Mouse (Mus musculus): Measurements from ENCODE around the gene Sars. TPM values are rescaled to one million over a fixed set of nuclear protein-coding genes. Genes with fewer than 3 reads are reported as not detected.

Gene Sars
- polyA plus RNA-seq, 1 experiment from 2014 or later: 153 TPM

DNA sequence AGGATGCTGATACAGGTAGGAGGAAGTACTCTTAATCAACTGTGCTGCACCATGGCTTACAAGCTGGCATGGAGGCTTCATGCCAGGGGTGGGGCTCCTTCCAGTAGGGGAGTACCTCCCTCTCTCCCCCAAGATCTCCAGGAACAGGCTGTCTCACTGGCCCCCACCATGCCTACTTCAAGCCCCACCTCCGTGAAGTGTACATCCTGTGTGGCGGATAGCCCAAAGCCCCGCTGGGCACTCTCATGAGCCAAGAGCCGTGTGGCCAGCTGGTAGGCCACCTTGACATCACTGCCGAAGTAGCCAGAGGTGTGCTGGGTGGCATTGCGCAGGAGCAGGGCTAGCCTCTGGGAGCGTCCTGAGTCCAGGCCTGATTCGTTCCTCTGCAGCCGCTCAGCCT lies 46.7 kb downstream of the Sars start:
- 90% methylated on average over 9 of the region's 9 CpGs for WGBS
- Histone ChIP-seq H3K4me3 (ENCODE audit: low read depth, low read length) (no peak overlapping the region), H3K36me3 (replicated peaks; ENCODE audit: control insufficient read depth, insufficient read depth, low read depth, low read length) (no peaks in the 10 kb centered on the region; the same call in 1 of the 2 replicates), H3K27me3 (ENCODE audit: control insufficient read depth, insufficient read depth, low read length) (no peaks in the 10 kb centered on the region), H3K9me3 (replicated peaks; ENCODE audit: control insufficient read depth, low read length) (no peaks in the 10 kb centered on the region), H3K4me1 (ENCODE audit: control insufficient read depth, insufficient read depth, low read length) (no peaks in the 10 kb centered on the region), H3K9ac (replicated peaks; ENCODE audit: low read length) (no peak overlapping the region), H3K4me2 (ENCODE audit: low read depth, low read length) (no peak overlapping the region), H3K27ac (replicated peaks; ENCODE audit: low read depth, low read length) (no peak overlapping the region)
- DNase-seq (ENCODE audit: low spot score) (no peak), ATAC-seq (replicated peaks; ENCODE audit: insufficient number of reproducible peaks, low FRiP score, low TSS enrichment, low read depth) (no peak)

DNA sequence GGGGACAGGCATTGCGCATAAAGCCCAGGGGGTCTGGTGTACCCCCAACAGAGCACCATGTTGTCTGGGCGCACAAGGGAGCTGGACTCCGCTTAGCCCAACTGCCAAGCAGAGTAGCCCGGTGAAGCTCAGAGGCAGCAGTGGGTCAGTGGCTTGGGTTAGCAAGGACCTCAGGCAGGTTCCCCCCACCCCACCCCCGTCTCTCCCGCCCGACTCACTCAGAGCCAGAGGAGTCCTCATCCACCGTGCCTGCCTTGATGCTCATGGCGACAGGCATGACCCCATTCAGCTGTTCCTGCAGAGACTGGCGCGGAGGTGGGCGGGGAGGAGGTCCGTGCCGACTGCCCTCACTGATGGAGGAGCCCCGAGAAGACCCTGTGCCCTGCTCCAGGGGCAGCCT lies 52.2 kb downstream of the Sars start:
- H3K4me3 ChIP-seq (ENCODE audit: low read depth, low read length): no peak overlapping the region
- no peaks in the 10 kb centered on the region for H3K9me3 ChIP-seq (replicated peaks; ENCODE audit: control insufficient read depth, low read length)
- H3K9ac ChIP-seq (replicated peaks; ENCODE audit: low read length): peak overlapping the region; percentile 13; the same call in 1 of the 2 replicates
- ATAC-seq (replicated peaks; ENCODE audit: insufficient number of reproducible peaks, low FRiP score, low TSS enrichment, low read depth) (no peak), DNase-seq (ENCODE audit: low spot score) (no peak)
- no peaks in the 10 kb centered on the region for H3K27me3 ChIP-seq (ENCODE audit: control insufficient read depth, insufficient read depth, low read length)
- no peaks in the 10 kb centered on the region for H3K36me3 ChIP-seq (replicated peaks; ENCODE audit: control insufficient read depth, insufficient read depth, low read depth, low read length)
- WGBS: 45% methylated on average over 13 of the region's 15 CpGs
- H3K4me1 ChIP-seq (ENCODE audit: control insufficient read depth, insufficient read depth, low read length): no peaks in the 10 kb centered on the region; the same call in 1 of the 2 replicates
- H3K4me2 ChIP-seq (ENCODE audit: low read depth, low read length): no peak overlapping the region
- H3K27ac ChIP-seq (replicated peaks; ENCODE audit: low read depth, low read length): 0 out of 2 replicates have a peak overlapping the region, but pooled peaks have one; percentile 8

DNA sequence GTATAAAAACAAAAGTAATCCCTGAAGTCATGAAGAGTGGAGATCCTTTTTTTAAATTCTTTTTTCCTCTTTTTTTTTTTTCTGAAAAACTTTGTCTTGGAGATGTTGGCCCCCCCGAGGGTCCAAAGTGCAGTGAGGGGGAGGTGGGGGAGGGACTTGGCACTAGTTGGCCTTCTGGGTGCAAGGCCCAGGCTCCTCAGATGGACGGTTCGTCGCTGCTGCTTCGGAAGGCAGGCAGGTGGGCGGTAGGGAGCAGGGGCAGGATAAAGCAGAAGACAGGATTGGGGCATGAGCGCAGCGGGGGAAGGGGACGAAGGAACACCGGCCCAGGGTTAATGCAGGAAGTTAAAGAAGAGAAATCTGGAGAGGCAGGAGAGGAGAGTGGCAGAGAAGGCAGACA lies 52.7 kb downstream of the Sars start:
- H3K36me3 ChIP-seq (replicated peaks; ENCODE audit: control insufficient read depth, insufficient read depth, low read depth, low read length): no peaks in the 10 kb centered on the region
- DNase-seq (ENCODE audit: low spot score) (no peak), ATAC-seq (replicated peaks; ENCODE audit: insufficient number of reproducible peaks, low FRiP score, low TSS enrichment, low read depth) (no peak)
- H3K9me3 ChIP-seq (replicated peaks; ENCODE audit: control insufficient read depth, low read length): no peaks in the 10 kb centered on the region
- no peak overlapping the region for H3K4me2 ChIP-seq (ENCODE audit: low read depth, low read length)
- no peak overlapping the region for H3K4me3 ChIP-seq (ENCODE audit: low read depth, low read length)
- H3K27ac ChIP-seq (replicated peaks; ENCODE audit: low read depth, low read length): 0 out of 2 replicates have a peak overlapping the region, but pooled peaks have one; percentile 8
- H3K9ac ChIP-seq (replicated peaks; ENCODE audit: low read length): peak overlapping the region; percentile 13; the same call in 1 of the 2 replicates
- no peaks in the 10 kb centered on the region for H3K27me3 ChIP-seq (ENCODE audit: control insufficient read depth, insufficient read depth, low read length)
- H3K4me1 ChIP-seq (ENCODE audit: control insufficient read depth, insufficient read depth, low read length): no peaks in the 10 kb centered on the region; the same call in 1 of the 2 replicates
- WGBS: 7% methylated on average over 10 of the region's 10 CpGs

DNA sequence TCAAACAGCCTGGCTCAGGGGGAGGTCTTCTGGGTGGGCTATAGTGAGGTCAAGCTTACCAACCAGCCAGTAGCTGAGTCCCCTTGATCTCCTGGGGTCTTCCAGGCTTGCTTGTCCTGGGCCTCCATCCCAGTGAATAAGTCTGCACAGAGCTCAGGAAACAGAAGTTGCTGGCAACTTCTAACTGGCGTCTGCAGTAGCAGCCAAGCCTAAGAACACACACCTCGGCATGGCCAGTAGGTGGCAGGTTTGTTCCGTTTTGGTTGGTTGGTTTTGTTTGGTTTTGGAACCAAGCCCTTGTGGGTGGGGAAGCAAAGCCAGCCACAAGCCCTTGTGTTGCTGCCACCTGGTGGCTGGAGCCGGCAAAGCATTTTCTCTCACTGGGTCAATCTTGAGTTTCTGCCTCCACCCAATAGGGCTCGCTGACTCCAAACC lies 55.9 kb downstream of the Sars start:
- WGBS: 0% methylated on average over 5 of the region's 5 CpGs
- Histone ChIP-seq H3K4me3 (ENCODE audit: low read depth, low read length) (no peak overlapping the region), H3K4me1 (ENCODE audit: control insufficient read depth, insufficient read depth, low read length) (peaks cover 4% of the 10 kb centered on the region), H3K4me2 (ENCODE audit: low read depth, low read length) (no peak overlapping the region), H3K27ac (replicated peaks; ENCODE audit: low read depth, low read length) (peak overlapping the region; percentile 30), H3K9me3 (replicated peaks; ENCODE audit: control insufficient read depth, low read length) (no peaks in the 10 kb centered on the region), H3K9ac (replicated peaks; ENCODE audit: low read length) (peak overlapping the region; percentile 29; the same call in 1 of the 2 replicates), H3K27me3 (ENCODE audit: control insufficient read depth, insufficient read depth, low read length) (no peaks in the 10 kb centered on the region), H3K36me3 (replicated peaks; ENCODE audit: control insufficient read depth, insufficient read depth, low read depth, low read length) (no peaks in the 10 kb centered on the region; the same call in 1 of the 2 replicates)
- DNase-seq (ENCODE audit: low spot score): peak; percentile 99
- ATAC-seq (replicated peaks; ENCODE audit: insufficient number of reproducible peaks, low FRiP score, low TSS enrichment, low read depth): peak; percentile 22

DNA sequence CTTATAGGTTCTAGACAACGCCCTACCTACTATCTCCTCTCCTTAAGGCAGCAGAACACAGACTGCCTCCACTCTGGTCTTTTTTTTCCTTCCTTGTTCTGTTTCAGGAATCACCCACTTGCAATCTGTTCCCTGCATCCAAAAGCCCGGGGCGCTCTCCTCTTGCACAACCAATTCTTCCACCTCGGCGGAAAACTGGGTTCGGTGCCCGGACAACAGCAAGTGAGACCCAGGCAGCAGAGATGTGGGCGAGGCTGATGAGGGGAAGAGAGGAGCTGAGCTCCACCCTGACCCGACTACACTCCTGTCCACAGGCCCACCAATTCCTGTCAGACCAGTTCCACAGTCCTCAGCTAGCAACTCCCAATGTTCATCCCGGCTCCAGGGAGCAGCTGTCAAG lies 58.8 kb downstream of the Sars start:
- Histone ChIP-seq H3K4me3 (ENCODE audit: low read depth, low read length) (no peak overlapping the region), H3K9ac (replicated peaks; ENCODE audit: low read length) (no peak overlapping the region), H3K27ac (replicated peaks; ENCODE audit: low read depth, low read length) (no peak overlapping the region), H3K27me3 (ENCODE audit: control insufficient read depth, insufficient read depth, low read length) (no peaks in the 10 kb centered on the region), H3K36me3 (replicated peaks; ENCODE audit: control insufficient read depth, insufficient read depth, low read depth, low read length) (no peaks in the 10 kb centered on the region; the same call in 1 of the 2 replicates), H3K4me1 (ENCODE audit: control insufficient read depth, insufficient read depth, low read length) (peaks cover 4% of the 10 kb centered on the region), H3K9me3 (replicated peaks; ENCODE audit: control insufficient read depth, low read length) (no peaks in the 10 kb centered on the region), H3K4me2 (ENCODE audit: low read depth, low read length) (no peak overlapping the region)
- 90% methylated on average over 10 of the region's 10 CpGs for WGBS
- no peak for DNase-seq (ENCODE audit: low spot score)
- ATAC-seq (replicated peaks; ENCODE audit: insufficient number of reproducible peaks, low FRiP score, low TSS enrichment, low read depth): no peak

DNA sequence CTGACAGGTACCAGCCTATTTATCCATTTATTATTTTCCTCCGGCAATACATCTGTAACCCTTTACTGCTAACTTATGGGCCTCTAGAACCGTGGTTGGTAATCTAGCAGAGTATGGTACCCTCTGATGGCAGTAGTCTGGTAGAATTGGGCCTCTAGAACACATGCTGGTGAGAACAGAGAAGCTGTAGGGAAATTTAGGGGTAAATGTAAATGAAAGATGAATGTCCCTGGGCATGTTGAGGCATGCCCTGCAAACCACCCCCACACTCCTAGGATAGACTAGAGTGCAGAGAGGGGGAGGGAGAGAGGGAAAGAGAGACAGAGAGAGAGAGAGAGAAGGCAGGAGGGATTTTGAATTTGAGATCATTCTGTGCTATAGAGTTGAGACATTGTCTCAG lies 60.6 kb downstream of the Sars start:
- H3K27ac ChIP-seq (replicated peaks; ENCODE audit: low read depth, low read length): no peak overlapping the region
- H3K4me1 ChIP-seq (ENCODE audit: control insufficient read depth, insufficient read depth, low read length): peaks cover 4% of the 10 kb centered on the region
- ATAC-seq (replicated peaks; ENCODE audit: insufficient number of reproducible peaks, low FRiP score, low TSS enrichment, low read depth) (no peak), DNase-seq (ENCODE audit: low spot score) (no peak)
- no peaks in the 10 kb centered on the region for H3K9me3 ChIP-seq (replicated peaks; ENCODE audit: control insufficient read depth, low read length)
- 36% methylated on average over 2 of the region's 2 CpGs for WGBS
- H3K9ac ChIP-seq (replicated peaks; ENCODE audit: low read length): peak overlapping the region; percentile 55; the same call in 1 of the 2 replicates
- H3K4me3 ChIP-seq (ENCODE audit: low read depth, low read length): peak overlapping the region; percentile 47
- no peaks in the 10 kb centered on the region for H3K27me3 ChIP-seq (ENCODE audit: control insufficient read depth, insufficient read depth, low read length)
- H3K4me2 ChIP-seq (ENCODE audit: low read depth, low read length): peak overlapping the region; percentile 54
- H3K36me3 ChIP-seq (replicated peaks; ENCODE audit: control insufficient read depth, insufficient read depth, low read depth, low read length): no peaks in the 10 kb centered on the region; the same call in 1 of the 2 replicates

GRCm38 (mm10) chr3:108383485-108384354 lies 61.3 kb downstream of the Sars start, which contains the start of gene Psrc1:
TSS of gene Psrc1 (plus strand) at chr3:108383839.
- H3K9ac ChIP-seq (replicated peaks; ENCODE audit: low read length): peak within 1 kb of the TSS; percentile 55
- H3K36me3 ChIP-seq (replicated peaks; ENCODE audit: control insufficient read depth, insufficient read depth, low read depth, low read length): no peaks in the 10 kb centered on the region; the same call in 1 of the 2 replicates
- H3K27ac ChIP-seq (replicated peaks; ENCODE audit: low read depth, low read length): peak within 1 kb of the TSS; percentile 60; the same call in 1 of the 2 replicates
- H3K4me2 ChIP-seq (ENCODE audit: low read depth, low read length): peak within 1 kb of the TSS; percentile 54
- no peaks in the 10 kb centered on the region for H3K27me3 ChIP-seq (ENCODE audit: control insufficient read depth, insufficient read depth, low read length)
- DNase-seq (ENCODE audit: low spot score) (peak; percentile 97), ATAC-seq (replicated peaks; ENCODE audit: insufficient number of reproducible peaks, low FRiP score, low TSS enrichment, low read depth) (peak; percentile 83)
- H3K4me3 ChIP-seq (ENCODE audit: low read depth, low read length): peak within 1 kb of the TSS; percentile 47
- WGBS: 2% methylated on average over 44 of the region's 44 CpGs
- no peaks in the 10 kb centered on the region for H3K9me3 ChIP-seq (replicated peaks; ENCODE audit: control insufficient read depth, low read length)
- peaks cover 4% of the 10 kb centered on the region for H3K4me1 ChIP-seq (ENCODE audit: control insufficient read depth, insufficient read depth, low read length)

All from embryonic facial prominence, embryonic 11.5 days (tissue).